Mouse (Mus musculus) E14TG2a.4 (cell line): ENCODE measurements around the gene Gm14393.
"Not testable (repeated sequence)": the region's sequence is repeated elsewhere in the genome, so short reads cannot be mapped to it uniquely, and the experiment has no call there.

Source experiments
- H3K27me3 ChIP-seq: 2 replicates; pipeline ENCODE4 v1.6.1; 2014; ENCODE audit warnings: low read length, control low read depth; ENCODE audit not compliant: insufficient read depth
- H3K36me3 ChIP-seq: 2 replicates; pipeline ENCODE4 v1.6.1; 2014; ENCODE audit warnings: low read length, control low read depth; ENCODE audit not compliant: insufficient read depth
- H3K4me1 ChIP-seq: replicated peaks from 2 replicates; pipeline ENCODE4 v1.6.1; 2014; ENCODE audit warnings: low read depth, low read length, control low read depth
- H3K4me3 ChIP-seq: replicated peaks from 2 replicates; pipeline ENCODE4 v1.5.1; 2014; ENCODE audit warnings: mild to moderate bottlenecking, low read length
- H3K9me3 ChIP-seq: 2 replicates; pipeline ENCODE4 v1.6.1; 2014; ENCODE audit warnings: low read length, control low read depth
- NANOG ChIP-seq: IDR thresholded peaks from 2 replicates; pipeline ENCODE4 v1.6.1; 2014; ENCODE audit warnings: borderline replicate concordance, low read length, mixed read lengths

Gene Gm14393

GRCm38 (mm10) chr2:175067681-175068261 lies at the start of gene Gm14393:
TSS of gene Gm14393 (minus strand) at chr2:175067781.
- H3K27me3 ChIP-seq, H3K9me3 ChIP-seq, H3K4me1 ChIP-seq: not testable (repeated sequence)
- peak within 1 kb of the TSS; percentile 80 for H3K4me3 ChIP-seq
- peaks cover 13% of the 10 kb centered on the region for H3K36me3 ChIP-seq
- peak; percentile 88 for TF ChIP-seq NANOG

- H3K27me3 ChIP-seq, H3K4me3 ChIP-seq, H3K4me1 ChIP-seq, H3K36me3 ChIP-seq: not testable (repeated sequence)
- peaks cover 30% of the 10 kb centered on the region for H3K9me3 ChIP-seq
Observed at GRCm38 (mm10) chr2:175044268-175044667, 23.3 kb downstream of the Gm14393 start.
